Mouse (Mus musculus) layer of hippocampus, adult 11-12 months (tissue): ENCODE data around the gene Dap3.
"Not testable (repeated sequence)": the region's sequence is repeated elsewhere in the genome, so short reads cannot be mapped to it uniquely, and the experiment has no call there.

ENCODE experiments used
- DNase-seq: peaks from one replicate; pipeline ENCODE4 v3.0.0; 2022; ENCODE audit warnings: low spot score

Dap3 gene

GRCm38 (mm10) chr3:88912585-88912984 is 38.4 kb downstream of the Dap3 start:
- no peak for DNase-seq

- DNase-seq = no peak
Measured at GRCm38 (mm10) chr3:88906393-88907159, 44.4 kb downstream of the Dap3 start.

DNA sequence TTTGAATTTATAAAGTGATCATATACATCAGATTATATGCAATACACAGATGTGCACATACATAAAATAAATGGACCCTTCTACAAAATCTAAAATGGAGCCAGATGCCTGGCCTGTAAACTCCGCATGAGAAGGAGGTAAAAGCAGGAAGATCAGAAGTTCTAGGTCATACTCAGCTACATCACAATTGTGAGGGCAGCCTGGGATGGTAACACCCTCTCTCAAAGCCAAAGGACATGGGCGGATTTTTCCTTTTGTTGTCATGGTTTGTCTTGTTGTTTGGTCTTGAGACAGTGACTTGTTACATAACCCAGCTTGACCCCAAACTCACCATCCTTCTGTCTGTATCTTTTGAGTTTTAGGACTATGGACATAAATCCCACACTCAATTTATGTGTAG is 45.2 kb downstream of the Dap3 start:
- DNase-seq = no peak

GRCm38 (mm10) chr3:88905209-88905608 is 45.8 kb downstream of the Dap3 start:
- no peak for DNase-seq

DNA sequence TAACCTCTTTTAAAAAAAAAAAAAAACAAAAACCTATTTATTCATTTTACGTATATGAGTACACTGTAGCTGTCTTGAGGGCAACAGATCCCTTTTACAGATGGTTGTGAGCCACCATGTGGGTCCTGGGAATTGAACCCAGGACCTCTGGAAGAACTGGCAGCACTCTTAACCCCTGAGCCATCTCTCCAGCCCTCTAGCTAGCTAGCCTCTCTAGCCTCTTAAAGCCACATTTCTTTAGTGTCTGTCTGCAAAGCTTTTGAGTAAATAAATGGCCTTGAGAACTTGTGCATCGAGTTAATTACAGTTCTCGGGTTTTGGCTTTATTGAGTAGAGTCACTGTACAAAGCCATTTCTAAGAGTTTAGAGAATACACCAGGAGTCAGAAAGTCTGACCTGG is 46.2 kb downstream of the Dap3 start:
- no peak for DNase-seq

DNA sequence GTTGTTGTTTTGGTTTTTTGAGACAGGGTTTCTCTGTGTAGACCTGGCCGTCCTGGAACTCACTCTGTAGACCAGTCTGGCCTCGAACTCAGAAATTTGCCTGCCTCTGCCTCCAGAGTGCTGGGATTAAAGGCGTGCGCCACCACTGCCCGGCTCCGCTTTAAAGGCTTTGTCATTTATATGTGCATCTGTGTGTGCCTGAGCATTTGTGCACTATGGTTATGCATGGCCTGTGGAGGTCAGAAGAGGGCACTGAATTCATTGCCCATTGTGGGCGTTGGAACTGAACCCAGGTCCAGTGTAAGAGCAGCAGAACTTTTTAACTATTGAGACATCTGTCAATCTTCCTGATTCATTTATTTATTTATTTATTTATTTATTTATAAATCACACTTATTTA is 58.0 kb downstream of the Dap3 start:
- DNase-seq = not testable (repeated sequence)

DNA sequence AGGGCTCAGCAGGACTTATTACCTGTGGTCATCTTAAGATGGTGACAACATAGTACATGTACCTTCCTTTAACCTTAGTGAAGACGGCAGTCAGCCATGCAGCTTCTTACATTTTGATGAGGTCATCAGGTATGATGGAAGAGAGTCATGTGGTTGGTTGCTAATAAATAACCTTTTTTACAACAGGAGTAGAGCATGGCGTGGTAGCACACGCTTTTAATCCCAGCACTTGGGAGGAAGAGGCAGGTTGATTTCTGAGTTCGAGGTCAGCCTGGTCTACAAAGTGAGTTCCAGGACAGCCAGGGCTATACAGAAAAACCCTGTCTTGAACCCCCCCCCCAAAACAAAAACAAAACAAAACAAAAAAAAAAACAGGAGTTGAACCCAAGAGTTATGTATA is 68.4 kb downstream of the Dap3 start:
- not testable (repeated sequence) for DNase-seq
